Mouse (Mus musculus): ENCODE measurements at regions not wholly inside any gene's neighbourhood (a gene's known extent, or its start where the extent isn't known, plus 50 kb on each side); places are given as distances from the start of the nearest gene placed in this dataset.

- DNase-seq (ENCODE audit: low spot score in 2 of 2), result no peak
Observed at GRCm38 (mm10) chr11:65638211-65638610, 149.9 kb downstream of the Map2k4 start.

- no peak for DNase-seq (ENCODE audit: low spot score in 2 of 2)
Observed at GRCm38 (mm10) chr11:65637206-65637605, 150.9 kb downstream of the Map2k4 start.

- DNase-seq (ENCODE audit: low spot score in 2 of 2), result no peak
Observed at GRCm38 (mm10) chr11:65635307-65635706, 152.8 kb downstream of the Map2k4 start.

- DNase-seq (ENCODE audit: low spot score in 2 of 2), result no peak
Observed at GRCm38 (mm10) chr11:65631164-65631563, 156.9 kb downstream of the Map2k4 start.

- no peak for DNase-seq (ENCODE audit: low spot score in 2 of 2)
Observed at GRCm38 (mm10) chr11:65630436-65630835, 157.7 kb downstream of the Map2k4 start.

GRCm38 (mm10) chr11:65629320-65629719, 158.8 kb downstream of the Map2k4 start:
- no peak for DNase-seq (ENCODE audit: low spot score in 2 of 2)

GRCm38 (mm10) chr11:65618976-65619375, 169.1 kb downstream of the Map2k4 start:
- no peak for DNase-seq (ENCODE audit: low spot score in 2 of 2)

- DNase-seq (ENCODE audit: low spot score in 2 of 2), result no peak
Observed at GRCm38 (mm10) chr11:65610536-65610935, 177.6 kb downstream of the Map2k4 start.

GRCm38 (mm10) chr11:65609056-65609455, 179.0 kb downstream of the Map2k4 start:
- no peak for DNase-seq (ENCODE audit: low spot score in 2 of 2)

GRCm38 (mm10) chr11:65597298-65598076, 190.6 kb downstream of the Map2k4 start:
- no peak for DNase-seq (ENCODE audit: low spot score in 2 of 2)

- no peak for DNase-seq (ENCODE audit: low spot score in 2 of 2)
Observed at GRCm38 (mm10) chr11:65588491-65588890, 199.6 kb downstream of the Map2k4 start.

- no peak for DNase-seq (ENCODE audit: low spot score in 2 of 2)
Observed at GRCm38 (mm10) chr11:65567831-65568230, 220.3 kb downstream of the Map2k4 start.

- DNase-seq (ENCODE audit: low spot score in 2 of 2), result no peak
Observed at GRCm38 (mm10) chr11:65558236-65558635, 229.9 kb downstream of the Map2k4 start.

GRCm38 (mm10) chr11:65551073-65551472, 237.0 kb downstream of the Map2k4 start:
- DNase-seq (ENCODE audit: low spot score in 2 of 2), result no peak

GRCm38 (mm10) chr11:65544281-65544680, 243.8 kb downstream of the Map2k4 start:
- no peak for DNase-seq (ENCODE audit: low spot score in 2 of 2)

GRCm38 (mm10) chr11:65543581-65543980, 244.5 kb downstream of the Map2k4 start:
- no peak for DNase-seq (ENCODE audit: low spot score in 2 of 2)

GRCm38 (mm10) chr11:65537046-65537630, 251.0 kb downstream of the Map2k4 start:
- no peak for DNase-seq (ENCODE audit: low spot score in 2 of 2)

GRCm38 (mm10) chr11:65535726-65536442, 252.2 kb downstream of the Map2k4 start:
- DNase-seq (ENCODE audit: low spot score in 2 of 2), result no peak

- no peak for DNase-seq (ENCODE audit: low spot score in 2 of 2)
Observed at GRCm38 (mm10) chr11:65530744-65531143, 257.4 kb downstream of the Map2k4 start.

- no peak for DNase-seq (ENCODE audit: low spot score in 2 of 2)
Observed at GRCm38 (mm10) chr11:65505106-65505865, 235.5 kb upstream of the Myocd start.

GRCm38 (mm10) chr11:65497979-65498378, 228.2 kb upstream of the Myocd start:
- no peak for DNase-seq (ENCODE audit: low spot score in 2 of 2)
